Mouse (Mus musculus) forebrain, embryonic 12.5 days (tissue): ENCODE data around the gene Mcam. TPM values are rescaled to one million over a fixed set of nuclear protein-coding genes. Genes with fewer than 3 reads are reported as not detected.

ENCODE experiments used
- ATAC-seq: fragments of 200-750 bp; cut with Nextera tagmentation; 2 replicates; pipeline ENCODE4 v1.8.0; 2017; ENCODE audit warnings: moderate TSS enrichment; ENCODE audit not compliant: low FRiP score
- H3K27ac ChIP-seq: fragments of 300-500 bp; sonication (generic); 2 replicates; pipeline ENCODE4 v1.5.1; 2016; ENCODE audit warnings: mild to moderate bottlenecking
- H3K27me3 ChIP-seq: fragments of 300-500 bp; sonication (generic); 2 replicates; pipeline ENCODE4 v1.6.1; 2016; ENCODE audit warnings: mild to moderate bottlenecking
- H3K36me3 ChIP-seq: fragments of 300-500 bp; sonication (generic); replicated peaks from 2 replicates; pipeline ENCODE4 v1.6.1; 2016; ENCODE audit warnings: mild to moderate bottlenecking
- H3K4me1 ChIP-seq: fragments of 300-500 bp; sonication (generic); 2 replicates; pipeline ENCODE4 v1.6.1; 2016
- H3K4me2 ChIP-seq: fragments of 300-500 bp; sonication (generic); 2 replicates; pipeline ENCODE4 v1.6.1; 2016; ENCODE audit warnings: mild to moderate bottlenecking, moderate library complexity
- H3K4me3 ChIP-seq: fragments of 300-500 bp; sonication (generic); replicated peaks from 2 replicates; pipeline ENCODE4 v1.5.1; 2016; ENCODE audit warnings: mild to moderate bottlenecking
- H3K9ac ChIP-seq: fragments of 300-500 bp; sonication (generic); 2 replicates; pipeline ENCODE4 v1.6.1; 2016; ENCODE audit warnings: mild to moderate bottlenecking
- H3K9me3 ChIP-seq: fragments of 300-500 bp; sonication (generic); 2 replicates; pipeline ENCODE4 v1.6.1; 2016
- WGBS: fragments of 180-500 bp; shearing (Covaris S2); methylation state at CpG from one replicate; pipeline ENCODE4 v1.1.7; 2016; 5-methylcytosine and 5-hydroxymethylcytosine counted together
- polyA plus RNA-seq: library from polyadenylated mRNA; unstranded; fragments of >200 nt; fragmentation: Nextera tagmentation; extraction: Ambion mirVana; gene quantifications from 2 replicates; pipeline ENCODE4 v1.2.1, GENCODE M21; 2016

The Mcam gene
- polyA plus RNA-seq, 1 experiment from 2014 or later = 13.4 TPM

DNA sequence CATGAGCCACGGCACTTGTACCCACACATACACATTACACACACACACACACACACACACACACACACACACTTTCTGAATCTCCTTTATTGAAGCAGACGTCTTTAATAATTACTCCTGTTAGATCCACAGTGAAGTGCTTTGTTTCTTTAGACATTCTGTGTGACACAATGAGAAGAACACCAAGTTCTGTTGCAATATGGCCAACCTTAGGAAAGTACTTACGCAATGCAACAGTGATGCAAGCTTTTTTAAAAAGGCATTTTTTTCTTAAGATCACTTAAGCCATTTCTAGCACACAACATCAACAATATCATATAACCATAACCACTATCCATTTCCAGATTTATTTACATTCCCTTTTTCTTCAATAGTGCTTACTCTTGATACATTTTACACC is 56.9 kb downstream of the Mcam start:
- Histone ChIP-seq H3K9ac (no peak overlapping the region), H3K36me3 (0 out of 2 replicates have a peak, but pooled peaks cover 4% of the 10 kb centered on the region), H3K9me3 (no peaks in the 10 kb centered on the region), H3K4me2 (no peak overlapping the region), H3K4me3 (no peak overlapping the region), H3K27me3 (no peaks in the 10 kb centered on the region), H3K4me1 (peaks cover 9% of the 10 kb centered on the region; the same call in 1 of the 2 replicates), H3K27ac (no peak overlapping the region)
- WGBS = 77% methylated on average over 3 of the region's 3 CpGs
- ATAC-seq = no peak

GRCm38 (mm10) chr9:44192312-44192711 is 58.0 kb downstream of the Mcam start:
- Histone ChIP-seq H3K9me3 (no peaks in the 10 kb centered on the region), H3K4me1 (peaks cover 9% of the 10 kb centered on the region; the same call in 1 of the 2 replicates), H3K4me2 (no peak overlapping the region), H3K27ac (no peak overlapping the region), H3K27me3 (no peaks in the 10 kb centered on the region), H3K9ac (no peak overlapping the region), H3K36me3 (0 out of 2 replicates have a peak, but pooled peaks cover 4% of the 10 kb centered on the region), H3K4me3 (no peak overlapping the region)
- ATAC-seq = no peak
- 91% methylated on average over 3 of the region's 3 CpGs for WGBS

Other genes starting within 250 kb of the Mcam start
- gene Thy1, start 91.1 kb upstream of the Mcam start, polyA plus RNA-seq = not detected in 2 replicates
- 10.2 and 14.6 TPM in 2 replicates for gene Usp2, start 67.4 kb upstream of the Mcam start, polyA plus RNA-seq
- gene Mfrp, start 32.7 kb upstream of the Mcam start, polyA plus RNA-seq = 0.27 and 0.33 TPM in 2 replicates
- gene C1qtnf5, start 27.2 kb upstream of the Mcam start, polyA plus RNA-seq = 0.58 and 0.73 TPM in 2 replicates
- gene Gm49380, start 21.0 kb upstream of the Mcam start, polyA plus RNA-seq = 0.14 and 0.36 TPM in 2 replicates
- gene Rnf26, start 21.0 kb upstream of the Mcam start, polyA plus RNA-seq = 69.6 and 69.9 TPM in 2 replicates
- 28.7 and 34.3 TPM in 2 replicates for gene Cbl, start 99.6 kb downstream of the Mcam start, polyA plus RNA-seq
- gene Ccdc153, start 106.2 kb downstream of the Mcam start, polyA plus RNA-seq = not detected in 2 replicates
- 0.23 and 0.31 TPM in 2 replicates for gene Pdzd3, start 117.0 kb downstream of the Mcam start, polyA plus RNA-seq
- 4.6 and 5.2 TPM in 2 replicates for gene Nlrx1, start 134.1 kb downstream of the Mcam start, polyA plus RNA-seq
- gene Abcg4, start 154.1 kb downstream of the Mcam start, polyA plus RNA-seq = 10.1 and 12.4 TPM in 2 replicates
- gene Hinfp, start 171.2 kb downstream of the Mcam start, polyA plus RNA-seq = 34.6 and 35.5 TPM in 2 replicates
- gene C2cd2l, start 185.8 kb downstream of the Mcam start, polyA plus RNA-seq = 16.5 and 16.9 TPM in 2 replicates
- 38.9 and 39.3 TPM in 2 replicates for gene Dpagt1, start 191.6 kb downstream of the Mcam start, polyA plus RNA-seq
- gene H2afx, start 200.2 kb downstream of the Mcam start, polyA plus RNA-seq = 477 and 482 TPM in 2 replicates
- 107 and 115 TPM in 2 replicates for gene Hmbs, start 209.8 kb downstream of the Mcam start, polyA plus RNA-seq
- gene Vps11, start 227.2 kb downstream of the Mcam start, polyA plus RNA-seq = 31.5 and 34.8 TPM in 2 replicates
- gene Hyou1, start 245.0 kb downstream of the Mcam start, polyA plus RNA-seq = 26.7 and 35.8 TPM in 2 replicates